Mouse (Mus musculus) naive thymus-derived CD4-positive, alpha-beta T cell, adult 2 months (primary cell): ENCODE results near the gene Actr3.
A peak's percentile ranks its signal among the peaks of the same experiment; 100 is the strongest.
"Not testable (repeated sequence)": the region's sequence is repeated elsewhere in the genome, so short reads cannot be mapped to it uniquely, and the experiment has no call there.

Experiments
- DNase-seq: peaks from one replicate; pipeline ENCODE4 v3.0.0-alpha.2; 2011; ENCODE audit warnings: low read depth

The Actr3 gene

GRCm38 (mm10) chr1:125437927-125438326 is 2.4 kb upstream of the Actr3 start:
- DNase-seq = peak; percentile 52

GRCm38 (mm10) chr1:125437161-125437560 is 1.6 kb upstream of the Actr3 start:
- peak; percentile 17 for DNase-seq

- DNase-seq = no peak
These were observed 534 bp downstream of the Actr3 start for GRCm38 (mm10) chr1:125435018-125435368.

DNA sequence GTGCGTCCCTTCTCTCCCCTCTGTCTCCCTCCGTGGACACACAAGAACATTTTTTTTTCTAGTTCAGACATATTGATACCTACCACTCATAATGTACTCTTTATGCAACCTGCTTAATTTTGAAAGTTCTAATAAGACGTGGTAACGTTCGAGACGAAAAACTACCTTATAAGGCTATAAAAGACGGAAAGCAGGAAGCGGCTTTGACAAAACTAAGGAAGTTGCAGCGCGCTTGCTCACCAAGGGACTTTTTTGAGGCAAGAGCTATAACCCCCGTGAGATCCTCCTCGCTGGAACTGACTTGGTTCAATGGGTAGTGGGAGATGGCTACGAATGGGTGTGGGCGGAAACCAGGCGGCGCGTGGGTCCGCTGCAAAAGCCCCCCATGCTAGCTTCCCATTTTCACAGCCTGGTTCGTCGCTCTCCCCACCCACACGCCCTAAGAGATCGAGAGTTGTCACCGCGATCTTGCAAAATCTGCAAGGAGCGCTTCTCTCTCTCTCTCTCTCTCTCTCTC is 984 bp downstream of the Actr3 start:
- peak; percentile 89 for DNase-seq

DNA sequence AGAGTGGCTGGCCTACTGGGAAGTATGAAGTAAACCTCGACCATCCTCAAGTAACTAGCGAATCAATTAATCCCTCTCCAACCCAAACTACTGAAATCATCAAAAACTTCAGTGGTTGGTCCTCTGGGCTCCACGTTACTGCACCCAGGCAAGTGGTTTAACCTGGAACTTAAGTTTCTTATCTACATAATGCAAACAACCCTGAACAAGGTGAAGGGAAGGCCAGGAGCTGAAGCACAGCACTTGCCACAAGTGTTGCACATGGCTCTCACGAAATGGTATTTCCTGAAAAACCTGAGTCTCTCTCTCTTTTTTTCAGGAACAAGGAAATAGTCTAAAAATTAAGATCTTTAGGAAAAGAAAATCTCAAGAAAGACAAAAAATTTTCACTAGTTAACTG is 4.2 kb downstream of the Actr3 start:
- DNase-seq = peak; percentile 18

GRCm38 (mm10) chr1:125430737-125431136 is 4.8 kb downstream of the Actr3 start:
- peak; percentile 68 for DNase-seq

- DNase-seq = no peak
These were observed 5.5 kb downstream of the Actr3 start for GRCm38 (mm10) chr1:125429984-125430383.

DNA sequence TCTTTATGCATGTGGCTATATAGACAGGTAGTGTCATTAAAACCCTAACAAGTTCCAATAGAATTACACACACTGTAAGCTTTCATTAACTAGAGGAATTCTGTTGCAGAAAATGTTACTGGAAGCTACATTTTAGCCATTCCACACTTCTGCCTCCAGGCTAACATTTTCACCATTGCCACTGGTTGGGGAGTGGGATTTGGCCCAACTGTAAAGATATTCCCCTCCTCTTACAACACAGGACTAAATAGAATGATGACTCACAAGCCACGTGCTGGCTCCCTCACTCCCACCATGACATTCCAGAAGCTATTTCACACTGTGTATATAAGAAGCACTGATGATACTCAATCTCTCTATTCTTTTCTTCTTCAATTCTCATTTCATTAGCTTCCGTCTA is 7.2 kb downstream of the Actr3 start:
- DNase-seq = no peak

GRCm38 (mm10) chr1:125426387-125427045 is 9.0 kb downstream of the Actr3 start:
- DNase-seq = peak; percentile 41

- no peak for DNase-seq
These were observed 15.6 kb downstream of the Actr3 start for GRCm38 (mm10) chr1:125419906-125420305.

DNA sequence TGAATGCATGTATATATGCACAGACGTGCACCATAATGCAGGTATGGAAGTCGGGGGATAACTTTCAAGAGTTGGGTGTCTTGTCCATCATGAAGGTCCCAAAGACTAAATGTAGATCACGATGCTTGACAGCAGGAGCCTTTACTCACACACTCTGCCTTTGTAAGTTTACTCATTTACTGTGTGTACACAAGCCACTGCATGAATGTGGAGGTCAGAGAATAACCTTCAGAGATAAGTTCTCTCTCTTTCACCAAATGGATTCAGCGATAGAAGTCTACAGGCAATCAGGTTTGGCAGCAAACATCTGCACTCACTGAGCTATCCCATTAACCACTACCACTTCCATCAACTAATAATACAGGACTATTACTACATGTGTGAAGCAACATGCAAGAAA is 16.8 kb downstream of the Actr3 start:
- DNase-seq = no peak

GRCm38 (mm10) chr1:125407220-125407619 is 28.3 kb downstream of the Actr3 start:
- no peak for DNase-seq

GRCm38 (mm10) chr1:125395391-125395790 is 40.1 kb downstream of the Actr3 start:
- no peak for DNase-seq

DNA sequence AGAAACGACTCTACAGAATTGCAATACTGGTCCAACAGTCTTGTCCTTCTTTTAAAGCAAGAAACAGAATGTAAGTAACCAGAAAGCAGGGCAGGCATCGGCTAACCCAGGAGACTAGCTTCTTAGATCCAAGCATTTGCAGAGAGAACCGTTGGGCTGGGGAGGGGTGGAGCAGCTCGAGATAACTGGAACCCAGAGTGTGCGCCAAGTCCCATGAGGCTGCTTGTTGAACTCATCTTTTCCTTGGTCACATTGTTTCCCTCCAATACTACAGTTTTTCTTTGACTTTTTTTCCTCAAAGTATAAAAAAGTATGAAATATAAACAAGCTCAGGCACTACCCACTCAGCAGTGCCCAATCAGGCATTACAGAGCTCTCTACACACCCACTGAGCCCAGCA is 42.2 kb downstream of the Actr3 start:
- DNase-seq = not testable (repeated sequence)

- not testable (repeated sequence) for DNase-seq
These were observed 45.3 kb downstream of the Actr3 start for GRCm38 (mm10) chr1:125390065-125390754.

DNA sequence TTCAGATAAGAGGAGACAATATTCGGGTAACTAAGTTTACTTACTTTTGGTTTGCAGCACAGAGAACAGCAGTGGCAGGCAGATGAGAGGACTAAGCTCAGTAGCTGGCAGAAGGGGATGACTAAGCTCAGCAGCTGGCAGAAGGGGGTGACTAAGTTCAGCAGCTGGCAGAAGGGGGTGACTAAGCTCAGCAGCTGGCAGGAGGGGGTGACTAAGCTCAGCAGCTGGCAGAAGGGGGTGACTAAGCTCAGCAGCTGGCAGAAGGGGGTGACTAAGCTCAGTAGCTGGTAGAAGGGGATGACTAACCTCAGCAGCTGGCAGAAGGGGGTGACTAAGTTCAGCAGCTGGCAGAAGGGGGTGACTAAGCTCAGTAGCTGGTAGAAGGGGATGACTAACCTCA is 45.9 kb downstream of the Actr3 start:
- not testable (repeated sequence) for DNase-seq

GRCm38 (mm10) chr1:125388370-125388769 is 47.2 kb downstream of the Actr3 start:
- DNase-seq = no peak

GRCm38 (mm10) chr1:125386217-125386616 is 49.3 kb downstream of the Actr3 start:
- DNase-seq = no peak

DNA sequence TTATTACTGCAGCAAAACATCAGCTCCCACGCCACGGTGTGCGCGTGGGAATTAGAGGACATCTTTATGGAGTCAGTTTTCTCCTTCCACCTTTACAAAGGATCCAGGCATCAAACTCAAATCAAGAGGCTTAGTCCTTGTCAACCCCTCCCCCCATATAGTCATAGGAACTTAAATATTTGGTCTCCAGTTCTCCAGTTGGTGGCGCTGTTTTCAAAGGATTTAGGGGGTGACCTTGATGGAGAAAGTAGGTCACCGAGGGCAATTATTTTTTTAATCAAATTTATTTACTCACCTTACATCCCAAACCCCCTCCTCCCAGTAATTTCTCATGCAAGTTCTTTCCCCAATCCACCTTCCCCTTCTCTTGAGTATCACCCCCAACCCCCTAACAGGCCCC is 52.9 kb downstream of the Actr3 start:
- DNase-seq = peak; percentile 78

GRCm38 (mm10) chr1:125378889-125379288 is 56.6 kb downstream of the Actr3 start:
- no peak for DNase-seq

- no peak for DNase-seq
These were observed 62.7 kb downstream of the Actr3 start for GRCm38 (mm10) chr1:125372855-125373254.

- peak; percentile 79 for DNase-seq
These were observed 64.7 kb downstream of the Actr3 start for GRCm38 (mm10) chr1:125370779-125371178.

- DNase-seq = no peak
These were observed 70.0 kb downstream of the Actr3 start for GRCm38 (mm10) chr1:125365576-125365975.
